Mouse (Mus musculus): ENCODE measurements at regions not wholly inside any gene's neighbourhood (a gene's known extent, or its start where the extent isn't known, plus 50 kb on each side); places are given as distances from the start of the nearest gene placed in this dataset.

DNA sequence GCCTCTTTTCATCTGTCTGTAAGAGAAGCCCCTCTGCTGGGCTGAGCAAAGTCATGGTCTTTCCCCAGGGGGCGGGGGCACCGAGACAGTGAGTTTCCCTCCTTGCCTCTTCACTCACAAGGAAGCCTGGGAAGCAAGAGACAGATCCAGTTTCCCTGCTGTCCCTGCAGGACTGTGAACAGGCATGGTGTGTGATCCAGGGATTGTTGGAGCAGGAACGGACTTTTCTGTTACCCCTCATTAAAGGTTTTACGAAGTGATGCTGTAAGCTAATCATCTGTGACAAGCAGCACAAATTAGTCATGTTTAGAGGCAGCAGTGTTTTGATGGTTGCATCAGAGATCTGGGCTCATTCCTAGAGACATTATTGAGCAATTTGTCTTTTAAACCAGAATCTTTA is 73.8 kb upstream of the Ltbp1 start:
- no peak for DNase-seq
- H3K9ac ChIP-seq (replicated peaks) = no peak overlapping the region
- no peak for TF ChIP-seq CTCF (IDR thresholded peaks at IDR 0.05; ENCODE audit: low read depth)
- TF ChIP-seq EP300 (IDR thresholded peaks at IDR 0.05; ENCODE audit: low read depth) = no peak
- ATAC-seq = no peak
- H3K36me3 ChIP-seq (replicated peaks; ENCODE audit: insufficient read depth, low read length) = no peaks in the 10 kb centered on the region
- no peaks in the 10 kb centered on the region for H3K27me3 ChIP-seq (ENCODE audit: insufficient read depth, low read length)
- no peak overlapping the region for H3K4me3 ChIP-seq (ENCODE audit: low read depth, low read length)
- no peaks in the 10 kb centered on the region for H3K4me1 ChIP-seq (ENCODE audit: insufficient read depth)
- no peaks in the 10 kb centered on the region for H3K9me3 ChIP-seq (ENCODE audit: low read length)
- H3K27ac ChIP-seq (ENCODE audit: low read depth) = no peak overlapping the region
- no peak overlapping the region for H3K4me2 ChIP-seq (ENCODE audit: low read depth, low read length)
- 60% methylated on average over 4 of the region's 4 CpGs for WGBS (ENCODE audit: insufficient replicate concordance)

DNA sequence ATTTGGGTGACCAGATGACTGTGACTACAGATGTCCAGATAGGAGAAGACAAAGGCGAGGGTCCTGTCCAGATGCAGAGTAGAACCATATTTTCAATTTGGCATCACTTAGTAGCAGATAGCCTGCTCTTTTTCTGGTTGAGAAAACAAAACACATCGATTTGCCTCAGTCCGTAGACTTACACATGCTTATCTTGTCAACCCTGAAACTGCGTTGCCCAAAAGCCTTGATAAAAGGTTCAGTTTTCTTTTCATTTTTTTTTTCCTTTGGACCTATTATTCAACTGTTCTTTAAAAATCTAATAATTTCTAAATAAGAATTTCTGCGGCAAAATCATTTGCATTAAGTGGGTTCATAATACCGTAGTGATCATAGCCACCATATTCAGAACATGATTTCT is 64.0 kb upstream of the Ltbp1 start:
- Histone ChIP-seq H3K27me3 (ENCODE audit: insufficient read depth, low read length) (no peaks in the 10 kb centered on the region), H3K4me3 (ENCODE audit: low read depth, low read length) (no peak overlapping the region), H3K9ac (replicated peaks) (no peak overlapping the region), H3K4me1 (ENCODE audit: insufficient read depth) (no peaks in the 10 kb centered on the region), H3K4me2 (ENCODE audit: low read depth, low read length) (no peak overlapping the region), H3K27ac (ENCODE audit: low read depth) (no peak overlapping the region), H3K9me3 (ENCODE audit: low read length) (no peaks in the 10 kb centered on the region), H3K36me3 (replicated peaks; ENCODE audit: insufficient read depth, low read length) (no peaks in the 10 kb centered on the region)
- WGBS (ENCODE audit: insufficient replicate concordance) = 67% methylated on average over 6 of the region's 6 CpGs
- DNase-seq = no peak
- no peak for ATAC-seq
- no peak for TF ChIP-seq EP300 (IDR thresholded peaks at IDR 0.05; ENCODE audit: low read depth)
- no peak for TF ChIP-seq CTCF (IDR thresholded peaks at IDR 0.05; ENCODE audit: low read depth)

DNA sequence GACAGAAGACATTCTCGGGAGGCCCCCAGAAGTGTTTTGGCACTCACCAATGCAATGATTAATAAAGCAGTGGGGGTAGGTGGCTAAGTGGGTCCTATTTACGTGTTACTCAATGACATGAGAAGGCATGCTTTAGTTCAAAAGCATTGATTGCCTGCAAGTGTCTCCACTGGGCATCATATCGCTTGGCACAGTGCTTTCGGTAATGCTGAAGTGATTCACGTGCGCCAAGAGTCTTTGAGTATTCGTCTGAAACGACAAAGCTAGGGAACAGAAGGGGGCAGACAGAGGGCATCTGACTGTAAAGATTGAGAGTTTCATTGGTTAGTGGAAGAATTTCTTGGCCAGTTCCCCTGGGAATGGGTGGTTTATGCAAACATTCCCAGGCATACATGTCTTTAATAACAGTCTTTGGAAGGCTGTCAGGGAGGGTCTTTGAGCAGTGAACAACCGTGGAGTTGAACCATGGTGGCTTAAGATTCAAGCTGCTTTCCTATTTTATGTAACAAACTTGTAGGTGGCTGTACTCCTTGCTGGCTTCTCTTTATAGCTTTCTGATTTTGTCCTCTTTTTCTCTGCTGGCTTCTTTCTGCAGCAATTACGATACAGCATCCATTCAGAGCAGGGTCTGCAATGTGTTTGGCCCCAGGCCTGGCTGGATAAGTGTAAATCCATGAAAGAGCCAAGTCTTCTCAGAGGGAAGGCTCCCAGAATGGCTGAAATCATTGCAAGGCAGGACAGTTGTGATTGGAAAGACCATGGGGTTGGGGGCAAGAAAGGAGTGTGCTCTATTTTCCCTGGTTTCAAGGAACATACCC is 62.2 kb upstream of the Ltbp1 start:
- H3K4me3 ChIP-seq (ENCODE audit: low read depth, low read length) = no peak overlapping the region

DNA sequence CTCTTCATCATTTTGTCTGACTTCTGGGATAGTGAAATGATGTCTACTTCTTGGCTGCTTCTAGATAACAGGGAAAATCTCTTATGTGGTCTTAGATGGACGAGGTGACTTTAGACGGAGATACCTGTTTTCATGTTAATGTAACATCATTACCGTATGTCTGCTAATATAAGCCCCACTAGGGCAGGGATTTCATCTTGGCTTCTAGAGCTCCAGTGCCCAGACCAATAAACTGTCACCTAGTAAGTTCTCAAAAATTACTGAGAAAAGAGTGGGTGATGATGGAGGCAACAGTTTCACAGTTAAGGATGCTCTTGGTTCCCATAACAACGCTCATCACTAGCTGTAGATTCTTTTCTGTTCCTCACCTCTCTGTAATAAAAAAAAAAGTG is 61.6 kb upstream of the Ltbp1 start:
- DNase-seq (no peak), ATAC-seq (no peak)
- no peaks in the 10 kb centered on the region for H3K27me3 ChIP-seq (ENCODE audit: insufficient read depth, low read length)
- no peak overlapping the region for H3K27ac ChIP-seq (ENCODE audit: low read depth)
- TF ChIP-seq CTCF (IDR thresholded peaks at IDR 0.05; ENCODE audit: low read depth) (no peak), EP300 (IDR thresholded peaks at IDR 0.05; ENCODE audit: low read depth) (no peak)
- no peak overlapping the region for H3K9ac ChIP-seq (replicated peaks)
- no peaks in the 10 kb centered on the region for H3K36me3 ChIP-seq (replicated peaks; ENCODE audit: insufficient read depth, low read length)
- no peaks in the 10 kb centered on the region for H3K9me3 ChIP-seq (ENCODE audit: low read length)
- 35% methylated on average over 4 of the region's 4 CpGs for WGBS (ENCODE audit: insufficient replicate concordance)
- H3K4me3 ChIP-seq (ENCODE audit: low read depth, low read length) = no peak overlapping the region
- H3K4me1 ChIP-seq (ENCODE audit: insufficient read depth) = no peaks in the 10 kb centered on the region
- H3K4me2 ChIP-seq (ENCODE audit: low read depth, low read length) = no peak overlapping the region

More for the DNA sequence above, 62.2 kb upstream of the Ltbp1 start:
- Histone ChIP-seq H3K27me3 (ENCODE audit: insufficient read depth, low read length) (no peaks in the 10 kb centered on the region), H3K9ac (replicated peaks) (no peak overlapping the region), H3K9me3 (ENCODE audit: low read length) (no peaks in the 10 kb centered on the region), H3K4me1 (ENCODE audit: insufficient read depth) (no peaks in the 10 kb centered on the region), H3K27ac (ENCODE audit: low read depth) (no peak overlapping the region), H3K36me3 (replicated peaks; ENCODE audit: insufficient read depth, low read length) (no peaks in the 10 kb centered on the region), H3K4me2 (ENCODE audit: low read depth, low read length) (no peak overlapping the region)
- WGBS (ENCODE audit: insufficient replicate concordance) = 85% methylated on average over 10 of the region's 10 CpGs
- DNase-seq = no peak
- no peak for ATAC-seq
- TF ChIP-seq EP300 (IDR thresholded peaks at IDR 0.05; ENCODE audit: low read depth) = no peak
- no peak for TF ChIP-seq CTCF (IDR thresholded peaks at IDR 0.05; ENCODE audit: low read depth)

DNA sequence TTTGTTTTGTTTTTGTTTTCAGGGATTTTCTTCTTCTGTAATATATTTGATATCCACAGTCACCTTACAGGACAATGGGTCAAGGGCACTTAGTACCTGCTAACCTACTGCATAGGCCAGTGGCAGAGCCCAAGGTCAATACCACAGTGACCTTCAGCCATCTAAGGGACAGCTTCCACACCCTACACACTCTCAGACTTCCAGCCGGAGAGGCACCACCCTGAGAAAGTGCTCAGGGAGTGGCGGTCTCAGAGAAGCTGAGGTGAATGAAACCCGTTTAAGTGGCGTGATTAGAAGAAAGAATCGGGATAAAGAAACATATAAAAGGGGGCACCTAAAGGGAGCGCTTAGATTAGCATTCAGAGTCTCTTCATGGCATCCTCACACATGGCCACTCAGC is 60.2 kb upstream of the Ltbp1 start:
- TF ChIP-seq CTCF (IDR thresholded peaks at IDR 0.05; ENCODE audit: low read depth) = no peak
- no peak for TF ChIP-seq EP300 (IDR thresholded peaks at IDR 0.05; ENCODE audit: low read depth)
- no peak for ATAC-seq
- H3K4me2 ChIP-seq (ENCODE audit: low read depth, low read length) = no peak overlapping the region
- H3K36me3 ChIP-seq (replicated peaks; ENCODE audit: insufficient read depth, low read length) = no peaks in the 10 kb centered on the region
- H3K27ac ChIP-seq (ENCODE audit: low read depth) = no peak overlapping the region
- H3K27me3 ChIP-seq (ENCODE audit: insufficient read depth, low read length) = no peaks in the 10 kb centered on the region
- no peaks in the 10 kb centered on the region for H3K4me1 ChIP-seq (ENCODE audit: insufficient read depth)
- no peak overlapping the region for H3K9ac ChIP-seq (replicated peaks)
- 79% methylated on average over 6 of the region's 6 CpGs for WGBS (ENCODE audit: insufficient replicate concordance)
- DNase-seq = no peak
- no peaks in the 10 kb centered on the region for H3K9me3 ChIP-seq (ENCODE audit: low read length)
- H3K4me3 ChIP-seq (ENCODE audit: low read depth, low read length) = no peak overlapping the region

DNA sequence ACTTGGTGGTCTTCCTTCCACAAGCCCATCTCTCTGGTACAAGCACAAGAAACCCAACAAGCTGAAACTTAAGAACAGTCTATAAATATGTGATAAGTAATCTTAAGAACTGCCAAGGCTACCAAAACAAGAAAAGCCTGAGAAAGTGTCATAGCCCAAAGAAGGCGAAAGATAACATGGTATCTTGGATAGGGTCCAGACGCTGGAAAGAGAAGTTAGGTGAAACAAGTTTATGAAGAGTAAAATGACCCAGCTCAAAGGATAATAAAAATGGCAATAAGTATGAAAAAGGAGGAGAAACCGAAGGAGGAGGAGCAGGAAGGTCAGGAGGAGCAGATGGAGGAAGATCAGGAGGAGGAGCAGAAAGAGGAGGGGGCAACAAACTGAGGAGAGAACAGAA is 56.9 kb upstream of the Ltbp1 start:
- no peak for TF ChIP-seq EP300 (IDR thresholded peaks at IDR 0.05; ENCODE audit: low read depth)
- no peak for TF ChIP-seq CTCF (IDR thresholded peaks at IDR 0.05; ENCODE audit: low read depth)
- no peak overlapping the region for H3K9ac ChIP-seq (replicated peaks)
- 59% methylated on average over 3 of the region's 3 CpGs for WGBS (ENCODE audit: insufficient replicate concordance)
- H3K27ac ChIP-seq (ENCODE audit: low read depth) = no peak overlapping the region
- no peaks in the 10 kb centered on the region for H3K9me3 ChIP-seq (ENCODE audit: low read length)
- DNase-seq (no peak), ATAC-seq (no peak)
- H3K36me3 ChIP-seq (replicated peaks; ENCODE audit: insufficient read depth, low read length) = no peaks in the 10 kb centered on the region
- H3K4me1 ChIP-seq (ENCODE audit: insufficient read depth) = no peaks in the 10 kb centered on the region
- no peaks in the 10 kb centered on the region for H3K27me3 ChIP-seq (ENCODE audit: insufficient read depth, low read length)
- H3K4me3 ChIP-seq (ENCODE audit: low read depth, low read length) = no peak overlapping the region
- no peak overlapping the region for H3K4me2 ChIP-seq (ENCODE audit: low read depth, low read length)

Data from liver, postnatal 0 days (tissue).